ENCODE assay signal across 24 mouse cellular contexts in genomic region chr11:48748066-48748465, GRCm38 (mm10).
"Had no signal": no experiment of that assay in that cellular context is flagged by ENCODE, and none has a peak within 500 bp of the region (broad histone marks: within the 10 kb centered on the region; RNA-seq: fewer than 3 reads in every experiment).

No protein-coding gene starts in this region.

- ATAC-seq: hindbrain, embryonic 16.5 days; inflammation-experienced regulatory T-cells, adult 6 months; intestine, embryonic 15.5 days; intestine, postnatal 0 days had no signal

- H3K27ac ChIP-seq: gastrocnemius, adult 2 months; heart, embryonic 10.5 days; hindbrain, embryonic 10.5 days; hindbrain, embryonic 12.5 days; hindbrain, embryonic 14.5 days; intestine, embryonic 15.5 days; layer of hippocampus, adult 2 months; left cerebral cortex, adult 2 months; limb, embryonic 10.5 days; limb, embryonic 12.5 days had no signal

- H3K4me2 ChIP-seq: heart, embryonic 12.5 days; hindbrain, embryonic 12.5 days; hindbrain, embryonic 14.5 days; intestine, embryonic 15.5 days; limb, embryonic 12.5 days had no signal

- H3K27me3 ChIP-seq: heart, embryonic 12.5 days; hindbrain, embryonic 12.5 days; intestine, embryonic 15.5 days; limb, embryonic 12.5 days had no signal

- H3K4me1 ChIP-seq: heart, embryonic 10.5 days; heart, embryonic 12.5 days; hindbrain, embryonic 10.5 days; hindbrain, embryonic 12.5 days; intestine, embryonic 15.5 days; limb, embryonic 10.5 days; limb, embryonic 12.5 days had no signal

- H3K9me3 ChIP-seq: heart, embryonic 10.5 days; hindbrain, embryonic 12.5 days; intestine, embryonic 15.5 days; limb, embryonic 10.5 days; limb, embryonic 12.5 days had no signal

- H3K36me3 ChIP-seq: heart, embryonic 10.5 days; heart, embryonic 12.5 days; hindbrain, embryonic 10.5 days; hindbrain, embryonic 12.5 days; intestine, embryonic 15.5 days; limb, embryonic 10.5 days; limb, embryonic 12.5 days had no signal

- H3K9ac ChIP-seq: heart, embryonic 12.5 days; hindbrain, embryonic 12.5 days; hindbrain, embryonic 14.5 days; intestine, embryonic 15.5 days; limb, embryonic 12.5 days had no signal

- H3K4me3 ChIP-seq: gastrocnemius, adult 2 months; heart, embryonic 10.5 days; heart, embryonic 12.5 days; hindbrain, embryonic 10.5 days; hindbrain, embryonic 12.5 days; intestine, embryonic 15.5 days; layer of hippocampus, adult 2 months; left cerebral cortex, adult 2 months; limb, embryonic 10.5 days; limb, embryonic 12.5 days had no signal

- DNase-seq: gastrocnemius, adult 2 months; gastrocnemius, postnatal 10 days; gastrocnemius, postnatal 25 days; heart, adult 18-20 months; heart, postnatal 10 days; heart, postnatal 4 days; kidney, adult 18-20 months; kidney, adult 8-10 months; kidney, postnatal 10 days; kidney, postnatal 25 days; kidney, postnatal 4 days had no signal
